Mouse (Mus musculus) forebrain, postnatal 0 days (tissue): ENCODE results near the gene Arid5a. TPM values are rescaled to one million over a fixed set of nuclear protein-coding genes. Genes with fewer than 3 reads are reported as not detected.

Experiments used
- ATAC-seq: fragments of 200-750 bp; cut with Nextera tagmentation; 2 replicates; pipeline ENCODE4 v1.8.0; 2017; ENCODE audit warnings: mild to moderate bottlenecking, moderate library complexity
- DNase-seq: peaks from one replicate; pipeline ENCODE4 v3.0.0-alpha.2; 2015
- H3K27ac ChIP-seq: fragments of 300-500 bp; sonication (generic); 2 replicates; pipeline ENCODE4 v1.5.1; 2014; ENCODE audit warnings: low read depth, mild to moderate bottlenecking, antibody characterized with exemption, low read length, moderate library complexity, mixed read lengths
- H3K27me3 ChIP-seq: fragments of 300-500 bp; sonication (generic); 2 replicates; pipeline ENCODE4 v1.6.1; 2014; ENCODE audit warnings: mild to moderate bottlenecking, low read length, mixed read lengths; ENCODE audit not compliant: insufficient read depth
- H3K36me3 ChIP-seq: fragments of 300-500 bp; sonication (generic); 2 replicates; pipeline ENCODE4 v1.6.1; 2014; ENCODE audit warnings: mild to moderate bottlenecking, moderate library complexity; ENCODE audit not compliant: insufficient read depth
- H3K4me1 ChIP-seq: fragments of 300-500 bp; sonication (generic); 2 replicates; pipeline ENCODE4 v1.6.1; 2014; ENCODE audit warnings: antibody characterized with exemption; ENCODE audit not compliant: insufficient read depth
- H3K4me2 ChIP-seq: fragments of 300-500 bp; sonication (generic); 2 replicates; pipeline ENCODE4 v1.6.1; 2014; ENCODE audit warnings: low read depth, mild to moderate bottlenecking, moderate library complexity
- H3K4me3 ChIP-seq: fragments of 300-500 bp; sonication (generic); 2 replicates; pipeline ENCODE4 v1.5.1; 2014; ENCODE audit warnings: low read depth, low read length, mixed read lengths
- H3K9ac ChIP-seq: fragments of 300-500 bp; sonication (generic); 2 replicates; pipeline ENCODE4 v1.6.1; 2014; ENCODE audit warnings: mild to moderate bottlenecking
- H3K9me3 ChIP-seq: fragments of 300-500 bp; sonication (generic); 2 replicates; pipeline ENCODE4 v1.6.1; 2016; ENCODE audit warnings: low read length
- CTCF ChIP-seq: sonication (generic); IDR thresholded peaks from 2 replicates; pipeline ENCODE4 v1.5.1; 2016; ENCODE audit warnings: antibody characterized with exemption, control low read depth, low read depth
- WGBS: fragments of 180-500 bp; shearing (Covaris S2); extraction: QIAGEN DNeasy Blood & Tissue Kit; methylation state at CpG from one replicate; pipeline ENCODE4 v1.1.7; 2014; 5-methylcytosine and 5-hydroxymethylcytosine counted together
- polyA plus RNA-seq: library from polyadenylated mRNA; unstranded; fragments of >200 nt; fragmentation: Nextera tagmentation; extraction: Ambion mirVana; gene quantifications from 2 replicates; pipeline ENCODE4 v1.2.1, GENCODE M21; 2015
- total RNA-seq: library from RNA; depleted of rRNA; stranded (reverse); fragments of >200 nt; gene quantifications from 2 replicates; pipeline ENCODE4 v1.2.3, GENCODE M21; 2014

The Arid5a gene
- total and polyA plus RNA-seq, 2 experiments from 2014 or later = 3.4 to 9.8 TPM

GRCm38 (mm10) chr1:36274455-36274854 lies 33.1 kb upstream of the Arid5a start, which contains the start of gene Neurl3:
Neurl3 (minus strand) TSS chr1:36274679.
- no peak for TF ChIP-seq CTCF
- Histone ChIP-seq H3K36me3 (no peaks in the 10 kb centered on the region), H3K27me3 (no peaks in the 10 kb centered on the region), H3K4me1 (no peaks in the 10 kb centered on the region), H3K9me3 (no peaks in the 10 kb centered on the region), H3K27ac (no peak within 1 kb of the TSS), H3K9ac (no peak within 1 kb of the TSS), H3K4me3 (no peak within 1 kb of the TSS), H3K4me2 (no peak within 1 kb of the TSS)
- DNase-seq = no peak
- WGBS = 93% methylated on average over 5 of the region's 5 CpGs
- ATAC-seq = no peak

- Histone ChIP-seq H3K27ac (no peak overlapping the region), H3K4me3 (no peak overlapping the region), H3K4me1 (no peaks in the 10 kb centered on the region), H3K36me3 (no peaks in the 10 kb centered on the region), H3K9ac (no peak overlapping the region), H3K9me3 (no peaks in the 10 kb centered on the region), H3K27me3 (no peaks in the 10 kb centered on the region), H3K4me2 (no peak overlapping the region)
- ATAC-seq (peak; percentile 43; the same call in 1 of the 2 replicates), DNase-seq (no peak)
- TF ChIP-seq CTCF = no peak
- WGBS = 78% methylated on average over 13 of the region's 13 CpGs
These were observed 31.7 kb upstream of the Arid5a start for GRCm38 (mm10) chr1:36275635-36276389.

- WGBS = 20% methylated on average over 7 of the region's 7 CpGs
These were observed 30.1 kb upstream of the Arid5a start for GRCm38 (mm10) chr1:36277267-36278060.

GRCm38 (mm10) chr1:36279202-36279601 lies 28.3 kb upstream of the Arid5a start:
- DNase-seq = peak; percentile 78
- Histone ChIP-seq H3K27ac (no peak overlapping the region), H3K27me3 (no peaks in the 10 kb centered on the region), H3K4me2 (no peak overlapping the region), H3K4me3 (no peak overlapping the region), H3K9ac (no peak overlapping the region), H3K4me1 (no peaks in the 10 kb centered on the region), H3K36me3 (no peaks in the 10 kb centered on the region), H3K9me3 (no peaks in the 10 kb centered on the region)
- 16% methylated on average over 3 of the region's 3 CpGs for WGBS
- peak; percentile 79 for TF ChIP-seq CTCF
- peak; percentile 53; the same call in 1 of the 2 replicates for ATAC-seq

More at GRCm38 (mm10) chr1:36277267-36278060, 30.1 kb upstream of the Arid5a start:
- Histone ChIP-seq H3K27me3 (no peaks in the 10 kb centered on the region), H3K4me2 (no peak overlapping the region), H3K9ac (no peak overlapping the region), H3K36me3 (no peaks in the 10 kb centered on the region), H3K27ac (no peak overlapping the region), H3K4me3 (no peak overlapping the region), H3K9me3 (no peaks in the 10 kb centered on the region), H3K4me1 (no peaks in the 10 kb centered on the region)
- no peak for ATAC-seq
- peak; percentile 61 for DNase-seq
- peak; percentile 77 for TF ChIP-seq CTCF

- H3K27ac ChIP-seq = no peak overlapping the region
- no peaks in the 10 kb centered on the region for H3K4me1 ChIP-seq
- ATAC-seq (no peak), DNase-seq (no peak)
- WGBS = 79% methylated on average over 3 of the region's 3 CpGs
- no peak overlapping the region for H3K9ac ChIP-seq
- no peak overlapping the region for H3K4me3 ChIP-seq
- no peaks in the 10 kb centered on the region for H3K9me3 ChIP-seq
- H3K4me2 ChIP-seq = no peak overlapping the region
- H3K36me3 ChIP-seq = no peaks in the 10 kb centered on the region
- H3K27me3 ChIP-seq = no peaks in the 10 kb centered on the region
- TF ChIP-seq CTCF = no peak
These were observed 26.6 kb upstream of the Arid5a start for GRCm38 (mm10) chr1:36280938-36281337.

GRCm38 (mm10) chr1:36281849-36282248 lies 25.7 kb upstream of the Arid5a start:
- Histone ChIP-seq H3K36me3 (no peaks in the 10 kb centered on the region), H3K9ac (no peak overlapping the region), H3K4me2 (no peak overlapping the region), H3K9me3 (no peaks in the 10 kb centered on the region), H3K4me1 (no peaks in the 10 kb centered on the region), H3K27ac (no peak overlapping the region), H3K27me3 (no peaks in the 10 kb centered on the region), H3K4me3 (no peak overlapping the region)
- no peak for DNase-seq
- no peak for ATAC-seq
- no peak for TF ChIP-seq CTCF
- WGBS = 94% methylated on average over 6 of the region's 6 CpGs

- TF ChIP-seq CTCF = no peak
- Histone ChIP-seq H3K27ac (no peak overlapping the region), H3K4me2 (no peak overlapping the region), H3K27me3 (no peaks in the 10 kb centered on the region), H3K4me3 (no peak overlapping the region), H3K36me3 (no peaks in the 10 kb centered on the region), H3K9me3 (no peaks in the 10 kb centered on the region), H3K9ac (no peak overlapping the region), H3K4me1 (no peaks in the 10 kb centered on the region)
- ATAC-seq (no peak), DNase-seq (no peak)
- 92% methylated on average over 8 of the region's 8 CpGs for WGBS
These were observed 14.1 kb upstream of the Arid5a start for GRCm38 (mm10) chr1:36293470-36293869.
